Mouse (Mus musculus) kidney, postnatal 4 days (tissue): ENCODE measurements around the gene Scamp3.
"Not testable (repeated sequence)": the region's sequence is repeated elsewhere in the genome, so short reads cannot be mapped to it uniquely, and the experiment has no call there.

Source experiments
- DNase-seq, 2 experiments: peaks; one replicate each; pipeline ENCODE4 v3.0.0; 2021; ENCODE audit warnings: mixed read lengths in 2 of 2

Scamp3 gene

DNA sequence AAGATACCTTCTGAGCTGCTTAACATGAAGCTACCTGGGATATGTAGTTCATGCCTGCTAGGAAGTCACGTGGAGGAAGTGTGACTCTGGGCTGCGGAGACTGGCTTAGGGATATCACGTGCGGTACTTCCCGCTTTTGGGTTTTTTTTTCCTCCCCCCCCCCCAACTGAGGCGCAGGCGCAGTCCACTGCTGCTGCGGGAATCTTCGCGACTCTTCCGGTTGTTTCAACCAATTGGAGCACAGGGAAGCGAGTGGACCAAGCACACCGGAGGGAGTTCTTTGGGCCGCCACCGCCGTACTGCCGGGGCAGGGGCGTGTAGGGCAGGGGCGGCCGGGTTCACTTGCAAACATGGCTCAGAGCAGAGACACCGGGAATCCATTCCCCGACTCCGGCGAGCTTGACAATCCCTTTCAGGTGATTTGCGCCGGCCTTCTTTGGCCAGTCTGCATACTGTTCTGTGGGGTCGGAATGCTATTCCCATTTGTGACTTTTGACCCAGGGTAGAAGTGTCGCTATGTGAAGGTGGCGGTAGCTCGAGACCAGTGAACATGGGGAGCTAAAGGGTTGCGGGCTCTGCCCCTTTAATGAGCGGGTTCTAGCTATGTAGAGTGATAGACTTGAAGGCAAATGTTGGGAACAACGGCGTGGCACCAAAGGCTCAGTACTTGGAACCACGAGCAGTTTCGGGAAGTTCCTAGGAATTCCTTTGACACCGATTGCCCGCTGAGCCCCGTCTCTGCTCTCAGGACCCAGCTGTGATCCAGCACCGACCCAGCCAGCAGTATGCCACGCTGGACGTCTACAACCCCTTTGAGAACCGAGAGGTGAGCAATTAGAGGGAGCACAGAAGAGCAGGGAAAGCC lies at the start of gene Scamp3:
Gene Scamp3 (plus strand): TSS at position 232 of the 865 bp plus-strand sequence.
- peak; percentile 87 to 91 for DNase-seq

DNA sequence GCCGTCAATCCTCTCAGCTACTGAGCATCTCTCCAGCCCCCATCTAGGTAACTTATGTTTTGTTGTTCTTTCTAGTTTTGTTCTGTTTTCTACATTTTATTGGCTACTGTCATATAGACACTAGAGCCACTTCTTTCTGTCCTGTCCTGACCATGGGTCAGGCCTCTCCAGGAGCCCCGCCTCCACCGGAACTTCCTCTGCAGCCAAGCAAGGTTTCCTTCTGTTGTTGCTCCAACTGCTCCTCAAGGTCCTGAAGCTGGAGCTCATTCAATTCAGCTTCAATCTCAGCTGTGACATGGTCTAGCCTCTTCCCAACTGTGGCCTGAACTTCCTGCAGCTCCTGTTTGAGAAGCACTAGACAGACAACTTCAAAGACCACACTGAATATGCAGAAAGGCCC lies 47.4 kb upstream of the Scamp3 start:
- no peak for DNase-seq

DNA sequence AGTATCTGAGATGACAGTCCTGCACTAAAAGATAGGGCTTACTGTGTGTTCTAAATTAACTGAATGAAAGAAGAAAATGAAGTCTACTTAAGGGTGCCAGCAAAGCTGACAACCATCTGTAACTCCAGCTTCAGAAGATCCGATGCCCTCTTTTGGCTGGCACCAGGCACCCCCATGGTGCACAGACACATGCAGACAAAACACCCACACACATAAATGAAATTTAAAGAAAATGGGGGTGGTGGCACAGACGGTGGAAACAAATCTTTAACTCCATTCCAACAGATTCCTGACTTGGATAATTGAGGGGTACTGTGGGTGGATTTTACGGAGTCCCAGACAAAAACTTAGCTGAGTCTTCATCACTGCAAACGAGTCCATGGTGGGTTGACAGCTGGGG lies 45.5 kb upstream of the Scamp3 start:
- DNase-seq = no peak

DNA sequence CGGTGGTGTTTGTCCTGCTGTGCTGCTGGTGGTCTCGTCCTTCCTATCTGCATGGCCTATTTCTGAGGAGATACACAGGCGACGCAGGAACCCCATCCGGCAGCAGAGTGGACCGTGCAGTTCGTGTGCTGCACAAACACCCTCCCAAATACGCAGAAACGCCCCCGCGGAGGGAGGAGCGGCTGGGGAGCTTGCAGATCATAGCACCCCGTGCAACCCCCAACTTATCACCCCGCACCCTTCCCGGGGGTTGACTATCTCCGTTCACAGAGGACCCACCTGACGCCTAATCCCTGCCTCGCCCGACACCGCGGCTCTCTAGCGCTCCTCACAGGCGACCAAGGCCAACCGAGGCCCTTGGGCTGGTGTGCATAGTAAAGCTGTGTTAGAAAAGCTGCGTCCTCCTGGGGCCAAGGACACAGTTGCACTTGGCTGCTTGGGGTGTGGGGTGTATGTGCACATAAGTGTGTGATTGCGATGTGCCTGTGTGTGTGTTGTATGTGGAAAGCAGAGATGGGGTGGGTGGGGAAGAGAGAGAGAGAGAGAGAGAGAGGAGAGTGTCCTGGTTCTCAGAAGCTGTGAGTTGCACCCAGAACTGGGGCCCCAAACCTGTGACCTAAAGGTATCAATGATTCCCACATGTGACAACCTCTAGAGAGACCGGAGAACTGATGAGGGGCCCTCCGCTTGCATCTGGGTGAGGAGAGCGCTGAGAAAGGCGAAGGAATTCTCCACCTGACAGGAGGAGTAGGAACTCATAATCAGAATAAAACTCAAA lies 44.8 kb upstream of the Scamp3 start:
- DNase-seq = peak; percentile 45 to 68

DNA sequence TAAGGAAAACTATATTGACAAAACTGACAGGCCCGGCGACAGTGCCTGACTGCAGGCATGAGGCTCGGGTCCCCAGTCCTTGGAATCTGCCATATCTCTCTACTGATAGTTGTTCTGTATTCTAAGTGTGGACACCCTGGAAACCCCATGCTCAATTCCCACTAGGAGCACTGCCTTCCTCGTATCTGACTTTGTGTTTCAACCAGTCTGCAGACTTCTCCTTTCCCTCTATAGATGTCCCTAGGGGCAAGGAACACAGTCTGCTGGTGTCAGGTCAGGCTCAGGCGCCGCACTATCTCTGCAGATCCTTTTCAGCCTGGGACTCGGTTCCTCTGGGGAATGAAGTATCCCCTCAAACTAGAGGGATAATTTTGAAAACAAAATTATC lies 44.2 kb upstream of the Scamp3 start:
- DNase-seq = no peak

DNA sequence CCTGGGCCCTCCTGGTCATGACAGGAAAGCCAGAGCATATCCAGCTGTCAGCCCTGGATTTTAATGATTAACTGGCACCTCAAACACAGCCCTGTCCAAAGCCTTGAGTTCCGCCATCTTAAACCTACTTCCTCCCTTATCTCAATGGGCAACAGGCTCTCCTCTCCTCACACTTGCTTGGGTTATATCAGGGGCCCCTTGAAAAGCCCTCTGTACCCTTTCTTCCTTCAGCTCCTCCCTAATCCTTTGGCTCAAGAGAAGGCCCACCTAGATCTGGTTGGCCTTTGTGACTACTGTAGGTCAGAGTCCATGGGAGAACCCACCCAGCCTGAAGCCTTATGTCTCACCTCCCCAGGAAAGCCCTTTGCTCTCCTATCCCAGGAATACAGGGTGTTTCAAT lies 43.5 kb upstream of the Scamp3 start:
- no peak for DNase-seq

DNA sequence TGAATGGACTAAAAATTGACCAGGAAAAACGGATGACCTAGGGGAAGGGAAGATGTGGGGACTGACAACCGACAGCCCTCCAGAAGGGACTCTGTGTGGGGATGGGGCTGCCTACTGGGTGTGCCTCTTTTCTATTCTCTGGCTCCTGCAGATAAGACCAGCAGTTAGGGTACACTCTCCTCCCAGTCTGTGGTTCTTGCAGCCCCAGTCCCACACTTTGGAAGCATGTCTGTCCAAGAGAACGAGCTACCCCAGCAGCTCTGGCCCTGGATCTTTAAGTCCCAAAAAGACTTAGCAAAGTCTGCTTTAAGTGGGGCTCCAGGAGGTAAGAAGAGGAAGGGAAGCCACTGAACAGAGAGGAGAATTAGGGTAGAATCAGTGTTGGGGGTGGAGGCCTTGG lies 41.3 kb upstream of the Scamp3 start, which contains the start of gene Pklr:
Gene Pklr (plus strand): TSS at position 185 of the 400 bp plus-strand sequence.
- DNase-seq = no peak

DNA sequence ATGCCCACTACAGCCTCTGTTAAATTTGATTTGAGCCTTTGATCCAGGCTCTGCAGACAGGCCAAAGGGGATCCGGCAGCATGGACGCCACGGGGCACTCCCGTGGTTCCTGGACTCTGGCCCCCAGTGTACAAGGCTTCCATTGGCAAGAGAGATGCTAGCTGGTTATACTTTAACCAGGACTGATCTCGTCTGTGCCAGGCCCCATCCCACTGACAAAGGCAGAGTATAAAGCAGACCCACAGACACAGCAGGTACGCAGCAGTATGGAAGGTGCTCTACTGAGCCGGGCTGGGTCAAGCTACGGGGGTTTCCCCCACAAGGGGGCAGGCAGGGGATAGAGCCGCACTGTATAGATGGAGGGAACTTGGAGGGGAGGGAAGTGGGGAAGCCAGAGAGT lies 40.9 kb upstream of the Scamp3 start:
- DNase-seq = peak; percentile 69 to 78

GRCm38 (mm10) chr3:89144821-89145220 lies 32.5 kb upstream of the Scamp3 start:
- DNase-seq = peak in 1 of 2 experiments; percentile 2

GRCm38 (mm10) chr3:89145566-89145965 lies 31.7 kb upstream of the Scamp3 start:
- no peak for DNase-seq

GRCm38 (mm10) chr3:89147101-89147978 lies 29.9 kb upstream of the Scamp3 start:
- peak; percentile 66 to 81 for DNase-seq

- DNase-seq = no peak
These were observed 29.3 kb upstream of the Scamp3 start for GRCm38 (mm10) chr3:89147979-89148311.

DNA sequence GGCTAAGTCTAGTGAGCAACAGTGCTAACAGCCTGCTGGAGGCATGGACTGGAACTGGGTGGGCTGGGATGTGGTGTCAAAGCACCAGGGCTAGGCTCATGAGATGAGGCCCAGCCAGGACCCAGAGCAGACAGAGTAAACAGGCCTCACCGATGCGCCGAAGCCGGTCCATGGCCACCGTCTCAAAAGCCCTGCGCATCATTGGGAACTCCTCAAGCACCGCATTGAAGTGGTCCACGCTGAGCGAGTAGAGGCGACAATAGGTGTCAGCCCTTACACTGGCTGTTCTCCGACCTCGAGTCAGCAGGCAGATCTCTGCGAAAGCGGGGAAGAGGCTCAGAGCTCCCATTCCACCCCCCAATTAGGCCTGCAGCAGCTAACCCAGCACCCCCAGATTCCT lies 28.7 kb upstream of the Scamp3 start:
- DNase-seq = peak in 1 of 2 experiments; percentile 7

- peak in 1 of 2 experiments; percentile 7 for DNase-seq
These were observed 25.0 kb upstream of the Scamp3 start for GRCm38 (mm10) chr3:89152084-89152835.

GRCm38 (mm10) chr3:89156951-89157350 lies 20.3 kb upstream of the Scamp3 start:
- DNase-seq = no peak

DNA sequence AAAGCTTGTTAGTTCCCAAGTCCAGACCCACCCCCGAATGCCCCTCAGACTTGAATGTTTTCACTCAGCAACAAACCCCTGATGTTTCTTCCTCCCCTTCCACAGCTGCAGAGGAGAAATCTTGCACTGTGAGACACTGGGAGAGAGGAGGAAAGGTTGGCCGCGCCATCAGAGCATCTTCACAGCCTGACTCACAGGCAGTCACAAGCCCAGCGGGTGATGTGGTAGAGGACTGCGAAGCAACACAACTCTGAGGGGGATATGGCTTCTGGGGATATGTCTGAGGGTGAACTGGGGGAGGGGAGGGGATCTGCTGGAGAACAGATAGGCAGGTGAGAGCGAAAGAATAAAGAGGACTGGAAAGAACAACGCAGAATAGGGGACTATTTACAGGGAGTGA lies 18.6 kb upstream of the Scamp3 start:
- no peak for DNase-seq

DNA sequence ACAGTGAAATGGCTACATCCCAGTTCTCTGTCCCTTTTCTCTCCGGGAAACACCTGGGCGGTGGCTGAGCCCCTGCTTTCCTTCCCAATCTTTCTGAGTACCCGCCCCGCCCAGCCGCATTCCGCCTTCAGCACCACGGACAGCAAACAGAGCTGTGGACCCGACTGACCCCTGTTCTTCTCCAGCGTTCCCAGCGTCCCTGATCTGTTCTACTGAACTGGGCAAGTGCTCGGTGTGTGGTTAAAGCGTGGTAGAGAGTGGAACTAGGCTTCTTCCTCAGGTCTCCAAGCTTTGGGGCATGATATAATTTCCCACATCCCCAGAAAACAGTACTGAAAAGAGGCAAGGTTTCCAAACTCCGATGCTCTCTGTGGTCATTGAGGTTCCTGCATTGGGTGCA lies 18.1 kb upstream of the Scamp3 start:
- peak; percentile 89 to 90 for DNase-seq

DNA sequence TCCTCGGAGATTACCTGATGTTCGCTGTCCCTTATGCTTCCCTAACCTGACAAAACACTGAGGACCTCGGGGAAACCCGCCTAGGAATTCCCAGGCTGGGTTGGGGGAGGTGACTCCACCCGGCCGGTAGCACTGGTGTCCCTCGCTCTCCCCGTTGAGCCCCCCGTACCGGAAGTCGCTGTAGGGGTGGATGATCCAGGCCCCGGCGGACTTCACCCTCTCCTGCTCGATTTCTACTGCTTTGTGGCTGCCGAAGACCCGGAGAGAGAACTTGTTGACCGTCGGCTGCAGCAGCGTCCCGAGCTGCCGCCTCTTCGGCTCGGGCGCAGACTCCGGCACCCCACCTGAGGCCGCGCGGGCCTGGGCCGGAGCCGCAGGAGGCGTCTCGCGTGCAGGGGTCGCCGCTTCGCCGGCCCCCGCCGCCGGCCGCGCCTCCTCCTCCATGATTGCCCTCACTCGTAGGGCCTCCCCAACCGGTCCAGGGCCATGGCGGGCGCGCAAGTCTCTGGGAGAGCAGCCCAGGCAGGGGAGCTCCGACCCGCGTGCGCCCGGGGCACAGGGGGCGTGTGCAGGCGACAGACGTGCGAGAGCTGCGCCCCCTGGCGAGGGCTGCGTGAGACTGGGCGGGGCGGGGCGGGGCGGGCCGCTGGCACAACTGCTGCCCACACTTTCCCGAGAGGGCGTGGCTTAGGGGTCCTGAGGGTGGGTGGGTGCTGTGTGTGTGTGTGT lies 17.5 kb upstream of the Scamp3 start, which contains the start of gene Hcn3:
Gene Hcn3 (minus strand): TSS at position 581 of the 729 bp plus-strand sequence.
- peak; percentile 86 to 90 for DNase-seq

DNA sequence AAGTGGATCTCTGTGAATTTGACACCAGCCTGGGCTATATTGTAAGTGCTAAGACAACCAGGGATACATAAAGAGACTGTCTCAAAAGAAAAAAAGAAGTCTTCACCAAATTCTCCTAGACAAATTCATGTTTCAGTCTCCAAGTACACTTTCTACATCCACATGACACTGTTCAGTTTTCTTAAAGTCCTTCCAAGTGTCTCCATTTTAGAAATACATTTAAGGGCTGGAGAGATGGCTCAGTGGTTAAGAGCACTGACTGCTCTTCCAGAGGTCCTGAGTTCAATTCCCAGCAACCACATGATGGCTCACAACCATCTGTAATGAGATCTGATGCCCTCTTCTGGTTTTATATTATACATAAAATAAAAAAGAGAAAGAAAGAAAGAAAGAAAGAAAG lies 16.1 kb upstream of the Scamp3 start:
- DNase-seq = not testable (repeated sequence)

GRCm38 (mm10) chr3:89161786-89162185 lies 15.5 kb upstream of the Scamp3 start:
- DNase-seq = no peak

DNA sequence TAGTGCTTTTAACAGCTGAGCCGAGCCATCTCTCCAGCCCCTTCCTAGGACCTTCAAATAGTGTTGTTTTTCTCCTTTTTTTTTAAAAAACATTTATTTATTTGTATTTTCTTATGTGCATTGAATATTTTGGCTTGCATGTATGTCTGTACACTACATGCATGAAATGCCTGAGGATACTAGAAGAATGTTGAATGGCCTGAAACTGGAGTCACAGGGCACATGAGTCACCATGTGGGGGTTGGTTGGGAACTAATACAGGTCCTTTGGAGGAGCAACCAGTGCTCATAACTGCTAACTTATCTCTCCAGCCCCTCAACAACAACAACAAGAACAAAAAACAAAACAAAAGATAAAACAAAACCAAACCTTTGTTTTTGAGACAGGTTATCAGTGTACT lies 14.2 kb upstream of the Scamp3 start:
- DNase-seq = no peak
